Mouse (Mus musculus): Measurements from ENCODE around the gene Fam207a.

DNA sequence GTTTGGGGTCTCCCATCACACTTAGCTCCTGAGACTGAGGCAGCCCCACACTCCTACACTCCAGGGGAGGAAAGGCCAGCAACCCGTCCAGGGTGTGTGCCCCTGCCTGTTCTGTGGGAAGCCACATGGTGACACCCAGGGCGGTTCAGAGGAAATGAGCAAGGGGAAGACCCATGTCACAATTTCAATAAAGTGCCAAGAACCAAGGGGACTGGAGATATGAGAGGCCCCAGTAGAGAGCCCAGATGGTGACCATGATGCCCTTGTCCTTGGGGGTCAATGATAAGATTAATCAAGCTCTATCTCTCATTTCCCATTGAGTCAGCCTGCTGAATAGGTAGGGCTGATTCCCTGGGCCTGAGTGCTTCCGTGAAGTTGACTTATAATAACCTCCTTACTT lies 3.6 kb upstream of the Fam207a start:
- no peak for TF ChIP-seq POLR2A (IDR thresholded peaks at IDR 0.05; ENCODE audit: insufficient read depth, low read depth, low read length)
- TF ChIP-seq CTCF (IDR thresholded peaks at IDR 0.05): no peak

All from heart, adult 2 months (tissue).